Mouse (Mus musculus) granulocyte monocyte progenitor cell, adult 5-6 weeks (primary cell): ENCODE data around the gene Sema6b. TPM values are rescaled to one million over a fixed set of nuclear protein-coding genes. Genes with fewer than 3 reads are reported as not detected.
"Not testable (repeated sequence)": the region's sequence is repeated elsewhere in the genome, so short reads cannot be mapped to it uniquely, and the experiment has no call there.

Source experiments
- ATAC-seq: replicated peaks from 2 replicates; pipeline ENCODE4 v1.8.0; 2016; ENCODE audit warnings: mild to moderate bottlenecking, moderate TSS enrichment, inconsistent platforms; ENCODE audit not compliant: poor library complexity, severe bottlenecking
- total RNA-seq, 2 experiments: library from RNA; stranded (forward) in 1 of 2; stranded (reverse) in 1 of 2; fragments of 200-712, 200-1000 nt in 1 of 2; fragments of >200 nt in 1 of 2; fragmentation: Nextera tagmentation in 1 of 2; gene quantifications; 2 replicates each; pipeline ENCODE4 v1.2.3; 2014 to 2017

The Sema6b gene
- total RNA-seq, 2 experiments from 2014 or later, result 4.3 to 7.7 TPM

GRCm38 (mm10) chr17:56121826-56122225, 18.3 kb downstream of the Sema6b start, which contains the start of gene Lrg1:
Gene Lrg1, minus strand, starts transcription at chr17:56122001.
- 0 out of 2 replicates have a peak, but pooled peaks have one; percentile 12 for ATAC-seq

- peak; percentile 6 for ATAC-seq
Observed at GRCm38 (mm10) chr17:56119981-56120880, 19.9 kb downstream of the Sema6b start.

GRCm38 (mm10) chr17:56119431-56119830, 20.7 kb downstream of the Sema6b start:
- ATAC-seq, result 0 out of 2 replicates have a peak, but pooled peaks have one; percentile 4

DNA sequence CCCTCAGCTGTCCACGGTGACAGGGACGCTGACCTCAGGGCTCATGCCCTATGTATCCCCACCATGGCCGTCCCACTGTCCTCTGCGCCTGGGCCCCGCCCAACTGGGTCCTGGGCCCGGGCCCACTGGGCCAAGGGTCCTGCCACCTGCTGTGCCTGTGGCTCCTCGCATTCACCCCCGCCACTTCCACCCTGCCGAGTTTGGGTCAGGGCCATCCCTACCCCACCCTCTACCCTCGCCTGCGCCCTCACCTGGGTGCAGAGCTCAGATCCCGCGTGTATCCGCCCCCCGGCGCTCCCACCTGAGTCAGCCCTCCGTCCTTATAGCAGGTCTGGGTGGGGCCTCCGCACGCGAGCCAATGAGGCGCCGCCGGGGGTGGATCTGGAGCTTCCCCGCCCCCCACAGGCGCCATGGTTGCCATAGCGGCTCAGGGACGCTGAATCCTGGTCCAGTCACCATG, 22.9 kb downstream of the Sema6b start, which contains the start of gene Plin5:
Gene Plin5 (minus strand): TSS at position 346 of the 460 bp plus-strand sequence.
- peak; percentile 62 for ATAC-seq

DNA sequence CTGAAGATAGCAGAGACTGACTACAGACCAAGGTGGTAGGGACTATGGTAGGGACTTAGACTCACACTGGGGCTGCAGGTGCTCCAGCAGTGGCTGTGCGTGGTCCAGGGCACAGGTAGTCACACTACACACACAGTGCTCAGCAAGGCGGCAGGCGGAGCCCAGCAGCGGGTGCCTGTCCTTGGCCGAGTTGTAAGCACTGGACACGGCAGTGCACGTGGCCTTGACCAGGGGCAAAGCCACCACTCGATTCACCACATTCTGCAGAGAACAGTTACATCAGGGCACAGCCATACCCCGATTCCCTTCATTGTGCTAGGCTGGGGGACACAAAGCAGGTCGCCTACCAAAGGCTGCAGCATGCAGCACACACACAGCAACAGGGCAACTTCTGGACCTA, 23.9 kb downstream of the Sema6b start:
- no peak for ATAC-seq

DNA sequence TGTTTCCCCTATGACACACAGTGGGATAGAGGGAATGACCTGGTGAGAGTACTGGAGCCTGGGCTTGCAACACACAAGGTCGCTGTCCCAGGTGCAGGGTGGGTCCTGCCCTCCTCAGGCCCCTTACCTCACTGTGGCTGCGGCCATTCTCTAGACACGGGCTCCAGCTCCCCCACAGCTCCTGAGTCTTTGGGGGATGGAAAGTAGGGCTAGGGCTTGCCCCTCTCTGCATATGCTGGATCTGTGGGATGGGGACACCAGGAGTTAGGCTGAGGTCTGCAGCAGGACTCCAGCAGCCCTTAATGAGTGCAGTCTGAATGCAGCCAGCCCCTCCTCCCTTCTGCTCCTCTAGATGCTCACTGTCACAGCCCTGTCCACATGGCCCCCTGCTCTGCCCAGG, 27.4 kb downstream of the Sema6b start:
- ATAC-seq, result no peak

DNA sequence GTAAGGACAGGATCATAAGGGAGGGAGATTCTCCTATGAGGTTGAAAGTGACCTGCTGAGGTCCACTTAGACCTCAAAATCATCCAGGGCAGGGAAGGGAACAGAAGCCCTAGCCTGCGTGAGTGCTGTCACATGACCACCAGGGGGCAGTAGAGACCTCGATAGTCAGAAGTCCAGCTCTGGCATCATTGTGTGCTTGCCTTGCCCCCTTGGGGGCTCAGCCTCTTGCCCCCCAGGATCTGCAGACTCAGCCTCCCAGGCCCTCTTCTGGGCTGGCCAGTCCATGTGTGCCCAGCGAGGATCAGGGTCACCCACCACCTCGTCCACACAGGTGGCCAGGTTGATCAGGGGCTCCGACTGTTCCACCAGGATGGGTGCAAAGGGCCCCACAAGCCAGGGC, 28.3 kb downstream of the Sema6b start:
- ATAC-seq, result peak; percentile 77

DNA sequence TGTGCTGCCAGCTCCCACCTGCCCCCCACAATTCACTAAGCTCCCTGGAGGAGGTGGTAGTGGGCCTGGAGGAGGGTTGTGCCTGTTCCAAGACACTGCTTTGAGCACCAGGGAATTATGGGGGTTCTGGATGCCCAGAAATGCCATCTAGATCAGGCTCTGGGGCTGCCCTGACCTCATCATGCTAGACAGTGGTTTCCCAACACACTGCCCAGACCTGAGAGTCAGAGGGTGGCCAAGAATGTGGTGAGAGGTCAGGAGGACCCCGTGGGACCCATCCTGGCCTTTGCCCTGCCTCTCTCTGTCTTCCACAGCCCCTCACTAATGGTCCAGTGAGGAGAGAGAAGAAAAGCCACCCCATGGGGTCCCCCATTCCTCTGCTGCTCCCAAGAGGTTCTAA, 29.1 kb downstream of the Sema6b start:
- no peak for ATAC-seq

- no peak for ATAC-seq
Observed at GRCm38 (mm10) chr17:56110571-56110970, 29.6 kb downstream of the Sema6b start.

DNA sequence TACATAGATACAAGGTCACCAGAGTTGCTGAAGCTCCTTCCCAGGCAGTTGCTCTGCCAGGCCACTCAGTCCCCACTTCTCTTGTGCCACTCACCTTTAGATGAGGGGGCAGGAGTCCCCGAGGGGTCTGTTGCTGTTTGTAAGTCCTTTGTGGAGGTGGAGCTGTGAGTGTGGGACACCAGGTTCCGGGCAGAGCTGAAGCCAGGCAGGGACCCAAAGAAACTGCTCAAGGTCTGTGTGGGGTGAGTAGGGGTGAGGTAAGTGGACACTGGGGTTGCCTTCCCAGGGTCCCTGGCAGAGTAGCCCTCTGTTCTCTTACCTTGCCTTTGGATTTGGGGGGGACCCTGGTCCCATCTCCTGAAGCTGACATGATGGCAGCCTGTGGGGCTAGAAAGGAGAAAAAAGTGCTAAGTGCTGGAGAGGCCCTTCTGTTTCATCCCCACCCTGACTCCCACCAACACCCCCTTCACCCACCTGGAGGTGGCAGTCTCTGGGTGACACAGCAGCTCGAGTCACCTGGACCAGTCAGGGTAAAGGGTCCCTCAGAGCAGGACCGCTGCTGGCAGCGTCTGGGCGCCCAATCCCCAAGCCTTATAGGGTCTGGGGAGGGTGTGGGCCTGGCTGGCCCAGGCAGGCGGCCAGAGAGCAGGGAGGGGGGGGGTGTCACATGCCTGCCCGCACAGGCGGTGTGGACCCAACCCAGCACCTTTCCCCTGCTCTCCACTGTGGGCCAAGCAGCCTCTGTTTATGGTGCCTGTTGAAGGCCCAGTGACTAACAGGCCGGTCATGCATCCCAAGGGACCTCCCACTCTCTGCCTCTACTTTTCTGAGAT, 30.7 kb downstream of the Sema6b start, which contains the start of gene Plin4:
Gene Plin4 (minus strand): TSS at position 585 of the 833 bp plus-strand sequence.
- no peak for ATAC-seq

GRCm38 (mm10) chr17:56108334-56109044, 31.7 kb downstream of the Sema6b start:
- no peak for ATAC-seq

DNA sequence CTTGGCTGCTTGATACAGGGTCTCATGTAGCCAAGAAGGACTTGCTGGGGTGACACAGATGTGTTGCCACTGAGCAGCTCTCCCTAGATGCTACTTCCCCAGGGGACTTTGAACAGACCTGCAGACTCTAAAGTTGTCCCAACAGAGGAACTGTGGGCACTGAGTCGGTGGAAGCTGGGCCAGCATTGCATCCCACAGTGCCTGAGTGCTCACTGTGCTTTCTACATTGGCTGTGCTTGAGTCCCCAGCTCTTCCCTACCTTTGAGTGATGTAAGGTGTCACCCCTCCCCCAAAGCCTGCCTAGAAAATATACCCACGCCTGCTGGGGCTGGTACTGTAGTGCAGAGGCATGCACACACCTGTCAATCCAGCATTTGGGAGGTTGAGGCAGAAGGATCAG, 32.4 kb downstream of the Sema6b start:
- ATAC-seq, result no peak

DNA sequence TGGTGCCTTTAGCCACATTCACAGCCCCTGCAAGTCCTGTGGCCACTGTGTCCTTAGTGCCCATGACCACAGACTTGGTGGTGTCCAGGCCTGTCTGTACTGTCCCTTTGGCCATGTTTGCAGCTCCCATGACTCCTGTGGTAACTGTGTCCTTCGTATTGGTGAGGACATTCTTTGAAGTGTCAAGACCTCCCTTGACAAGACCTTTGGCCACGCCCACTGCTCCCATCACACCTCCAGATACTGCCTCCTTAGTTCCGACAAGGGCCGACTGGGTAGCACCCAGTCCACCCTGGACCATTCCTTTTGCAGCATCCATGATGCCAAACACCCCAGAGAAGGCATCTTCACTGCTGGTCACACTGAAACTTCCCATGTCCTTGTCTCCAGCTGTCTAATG, 33.2 kb downstream of the Sema6b start:
- ATAC-seq, result no peak

GRCm38 (mm10) chr17:56106436-56106835, 33.7 kb downstream of the Sema6b start:
- not testable (repeated sequence) for ATAC-seq

GRCm38 (mm10) chr17:56104821-56105220, 35.3 kb downstream of the Sema6b start:
- ATAC-seq, result not testable (repeated sequence)

- no peak for ATAC-seq
Observed at GRCm38 (mm10) chr17:56103465-56104285, 36.5 kb downstream of the Sema6b start.

- ATAC-seq, result no peak
Observed at GRCm38 (mm10) chr17:56102927-56103326, 37.2 kb downstream of the Sema6b start.

- ATAC-seq, result no peak
Observed at GRCm38 (mm10) chr17:56102158-56102557, 38.0 kb downstream of the Sema6b start.

DNA sequence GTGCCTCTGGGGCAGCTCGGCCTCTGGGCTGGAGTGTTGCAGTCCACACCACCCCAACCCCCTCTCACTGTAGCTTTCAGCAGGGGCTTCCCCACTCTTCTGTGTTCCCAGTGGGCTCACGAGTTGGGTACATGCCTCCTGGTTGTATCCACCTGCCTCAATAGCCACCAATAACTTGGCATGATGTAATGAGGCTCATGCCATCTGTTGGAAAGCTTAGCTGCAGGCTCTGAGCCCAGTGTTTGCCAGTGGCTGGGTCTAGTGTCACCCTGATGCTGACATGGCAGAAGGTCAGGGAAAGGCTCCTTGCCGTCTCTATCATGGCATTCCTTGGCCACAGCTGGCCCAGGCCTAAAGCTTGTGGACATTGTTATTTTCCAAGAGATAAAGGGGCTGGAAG, 39.3 kb downstream of the Sema6b start:
- ATAC-seq, result no peak
